Mouse (Mus musculus) small intestine, adult 2 months (tissue): ENCODE results near the gene Pfn1. TPM values are rescaled to one million over a fixed set of nuclear protein-coding genes. Genes with fewer than 3 reads are reported as not detected.

ENCODE experiments used
- H3K27ac ChIP-seq: fragments of 200-500 bp; 2 replicates; pipeline ENCODE4 v1.5.1; 2012; ENCODE audit warnings: low read depth, low read length, control low read depth, inconsistent platforms; ENCODE audit not compliant: insufficient read depth
- H3K27me3 ChIP-seq: fragments of 200-500 bp; 2 replicates; pipeline ENCODE4 v1.6.1; 2012; ENCODE audit warnings: mild to moderate bottlenecking, moderate library complexity, low read length, inconsistent platforms; ENCODE audit not compliant: control insufficient read depth, insufficient read depth
- H3K36me3 ChIP-seq: fragments of 200-500 bp; 2 replicates; pipeline ENCODE4 v1.6.1; 2012; ENCODE audit warnings: mild to moderate bottlenecking, low read length, control low read depth, inconsistent platforms; ENCODE audit not compliant: control insufficient read depth, insufficient read depth
- H3K4me1 ChIP-seq: fragments of 200-500 bp; 2 replicates; pipeline ENCODE4 v1.6.1; 2012; ENCODE audit warnings: low read length, inconsistent platforms, mixed read lengths; ENCODE audit not compliant: control insufficient read depth, insufficient read depth, insufficient read length
- H3K4me3 ChIP-seq: fragments of 200-500 bp; 2 replicates; pipeline ENCODE4 v1.5.1; 2012; ENCODE audit warnings: low read depth, mild to moderate bottlenecking, control low read depth, inconsistent platforms, low read length, moderate library complexity
- CTCF ChIP-seq: fragments of 200-500 bp; IDR thresholded peaks from 2 replicates; pipeline ENCODE4 v1.5.1; 2012; ENCODE audit warnings: low read depth, mild to moderate bottlenecking, control low read depth, inconsistent platforms, low read length, moderate library complexity, mixed read lengths; ENCODE audit not compliant: insufficient replicate concordance, insufficient read length; ENCODE audit errors: extremely low read depth
- POLR2A ChIP-seq: fragments of 200-500 bp; IDR thresholded peaks from 2 replicates; pipeline ENCODE4 v1.6.1; 2012; ENCODE audit warnings: low read depth, mild to moderate bottlenecking, control low read depth, inconsistent platforms, low read length, moderate library complexity
- WGBS: fragments of 180-500 bp; shearing (Covaris S2); methylation state at CpG from one replicate; pipeline ENCODE4 v1.1.7; 2018; 5-methylcytosine and 5-hydroxymethylcytosine counted together
- polyA plus RNA-seq: library from polyadenylated mRNA; depleted of rRNA; stranded (reverse); fragments of >200 nt; gene quantifications from 2 replicates; pipeline ENCODE4 v1.2.3, GENCODE M21; 2012

The Pfn1 gene
- polyA plus RNA-seq, 1 experiment = 5,668 TPM

- 95% methylated on average over 8 of the region's 8 CpGs for WGBS
- Histone ChIP-seq H3K27me3 (no peaks in the 10 kb centered on the region), H3K4me3 (no peak overlapping the region)
Measured at GRCm38 (mm10) chr11:70644564-70645103, 9.8 kb downstream of the Pfn1 start.

DNA sequence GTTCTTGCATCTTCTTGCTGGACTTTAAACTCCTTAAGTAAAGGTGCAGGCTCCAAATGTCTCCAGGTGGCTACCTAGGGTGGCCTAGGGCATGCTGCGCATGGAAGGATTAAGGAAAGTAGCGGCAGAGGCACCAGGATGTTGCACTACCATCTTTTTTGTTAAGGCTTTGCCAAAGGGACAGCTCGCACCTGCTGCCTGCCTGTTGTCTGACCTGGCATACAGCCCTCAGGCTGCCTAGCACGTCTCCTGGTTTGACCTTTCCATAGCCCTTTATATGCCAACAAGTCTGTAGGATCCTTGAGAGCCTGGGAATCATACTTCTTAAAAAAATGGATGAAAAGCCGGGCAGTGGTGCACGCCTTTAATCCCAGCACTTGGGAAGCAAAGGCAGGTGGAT, 11.4 kb downstream of the Pfn1 start:
- H3K36me3 ChIP-seq = peaks cover 20% of the 10 kb centered on the region
- TF ChIP-seq CTCF (no peak), POLR2A (no peak)
- no peak overlapping the region for H3K27ac ChIP-seq
- no peak overlapping the region for H3K4me3 ChIP-seq
- peaks cover 6% of the 10 kb centered on the region; the same call in 1 of the 2 replicates for H3K4me1 ChIP-seq
- WGBS = 83% methylated on average over 6 of the region's 6 CpGs
- no peaks in the 10 kb centered on the region for H3K27me3 ChIP-seq

More at GRCm38 (mm10) chr11:70644564-70645103, 9.8 kb downstream of the Pfn1 start:
- Histone ChIP-seq H3K27ac (no peak overlapping the region), H3K4me1 (peaks cover 14% of the 10 kb centered on the region; the same call in 1 of the 2 replicates), H3K36me3 (peaks cover 28% of the 10 kb centered on the region)
- TF ChIP-seq POLR2A (no peak), CTCF (no peak)

DNA sequence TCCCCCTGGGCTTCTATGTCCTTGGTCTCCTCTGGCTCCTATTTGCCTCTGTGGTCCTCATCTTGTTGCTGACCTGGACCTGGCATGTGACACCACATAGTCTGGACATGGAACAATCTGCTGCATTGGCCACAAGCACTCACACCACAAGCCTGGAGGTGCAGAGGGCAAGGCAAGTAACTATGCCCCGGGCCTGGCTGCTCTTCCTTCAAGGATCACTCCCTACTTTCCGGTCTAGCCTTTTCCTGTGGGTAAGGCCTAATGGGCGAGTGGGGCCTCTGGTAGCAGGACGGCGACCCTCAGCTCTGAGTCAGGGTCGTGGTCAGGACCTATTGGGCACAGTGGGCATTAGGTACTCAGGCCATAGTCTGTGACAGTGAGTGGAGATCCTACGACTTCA, 13.2 kb downstream of the Pfn1 start:
- H3K4me3 ChIP-seq = no peak overlapping the region
- 80% methylated on average over 7 of the region's 7 CpGs for WGBS
- H3K27me3 ChIP-seq = no peaks in the 10 kb centered on the region
- peaks cover 6% of the 10 kb centered on the region; the same call in 1 of the 2 replicates for H3K4me1 ChIP-seq
- H3K27ac ChIP-seq = no peak overlapping the region
- H3K36me3 ChIP-seq = peaks cover 20% of the 10 kb centered on the region
- TF ChIP-seq POLR2A = no peak
- no peak for TF ChIP-seq CTCF

DNA sequence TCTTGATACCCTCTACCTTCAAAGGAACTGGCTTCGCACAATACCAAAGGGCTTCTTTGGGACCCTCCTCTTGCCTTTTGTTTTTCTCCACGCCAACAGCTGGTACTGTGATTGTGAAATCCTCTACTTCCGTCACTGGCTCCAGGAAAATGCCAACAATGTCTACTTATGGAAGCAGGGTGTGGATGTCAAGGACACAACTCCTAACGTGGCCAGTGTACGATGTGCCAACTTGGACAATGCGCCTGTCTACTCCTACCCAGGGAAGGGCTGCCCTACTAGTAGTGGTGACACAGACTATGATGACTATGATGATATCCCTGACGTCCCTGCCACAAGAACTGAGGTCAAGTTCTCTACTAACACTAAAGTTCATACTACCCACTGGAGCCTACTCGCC, 14.5 kb downstream of the Pfn1 start:
- WGBS = 62% methylated on average over 8 of the region's 8 CpGs
- Histone ChIP-seq H3K27ac (no peak overlapping the region), H3K4me3 (no peak overlapping the region), H3K27me3 (no peaks in the 10 kb centered on the region), H3K36me3 (peaks cover 11% of the 10 kb centered on the region), H3K4me1 (no peaks in the 10 kb centered on the region)
- TF ChIP-seq CTCF = no peak
- TF ChIP-seq POLR2A = no peak

DNA sequence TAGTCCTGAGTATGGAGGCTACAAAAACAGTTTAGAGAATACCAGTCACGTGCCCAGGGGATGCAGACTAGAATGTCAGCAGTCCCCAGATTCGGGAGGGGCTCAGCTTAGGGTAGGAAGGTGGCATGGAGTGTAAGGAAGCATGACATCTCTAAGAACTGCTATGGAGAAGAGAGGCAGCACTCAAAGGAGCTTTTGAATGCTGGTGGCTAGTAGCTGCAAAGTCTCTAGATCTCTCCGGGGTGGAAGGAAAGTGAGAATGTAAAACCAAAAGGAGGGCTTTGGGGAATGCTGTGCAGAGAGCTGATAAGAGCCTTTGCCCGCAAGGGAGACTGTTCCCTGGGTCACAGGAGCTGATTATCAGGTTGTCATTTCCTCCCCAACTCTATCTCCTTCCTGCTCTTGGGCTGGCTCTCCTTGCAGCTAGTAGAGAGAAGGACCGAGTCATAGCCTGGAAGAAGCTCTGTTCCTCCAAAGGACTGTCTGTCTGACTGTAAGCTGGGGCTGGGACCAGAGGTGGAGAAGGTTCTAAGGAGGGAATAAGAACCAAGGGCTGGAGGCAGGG, 15.6 kb downstream of the Pfn1 start, which contains the start of gene Gp1ba:
Gene Gp1ba, plus strand, starts transcription at position 409 of the 565 bp plus-strand sequence.
- Histone ChIP-seq H3K4me3 (no peak within 1 kb of the TSS), H3K4me1 (no peaks in the 10 kb centered on the region), H3K27me3 (no peaks in the 10 kb centered on the region), H3K27ac (no peak within 1 kb of the TSS), H3K36me3 (peaks cover 3% of the 10 kb centered on the region; the same call in 1 of the 2 replicates)
- TF ChIP-seq POLR2A = no peak
- WGBS = 14% methylated on average over 5 of the region's 5 CpGs

DNA sequence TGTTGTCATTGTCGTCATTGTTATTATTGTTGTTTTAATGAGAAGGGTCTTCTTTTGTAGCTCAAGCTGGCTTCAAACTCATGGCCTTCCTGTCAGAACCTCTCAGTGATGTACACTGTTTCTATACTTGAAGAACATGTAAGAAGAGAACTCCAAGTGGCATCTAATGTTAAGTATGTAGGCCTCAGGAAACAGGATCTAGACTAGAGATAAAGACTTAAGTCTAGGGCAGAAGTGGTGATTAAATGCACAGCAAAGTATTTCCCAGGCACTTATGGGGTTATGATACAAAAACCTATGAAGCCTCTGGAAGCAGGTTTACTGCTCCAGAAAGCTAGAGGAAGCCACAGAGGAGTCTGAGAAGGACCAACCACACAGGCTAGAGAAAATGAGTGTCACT, 16.2 kb downstream of the Pfn1 start:
- WGBS = 85% methylated on average over 1 of the region's 1 CpGs
- H3K36me3 ChIP-seq = peaks cover 3% of the 10 kb centered on the region; the same call in 1 of the 2 replicates
- no peak overlapping the region for H3K4me3 ChIP-seq
- no peaks in the 10 kb centered on the region for H3K27me3 ChIP-seq
- no peak overlapping the region for H3K27ac ChIP-seq
- no peak for TF ChIP-seq POLR2A
- TF ChIP-seq CTCF = no peak
- no peaks in the 10 kb centered on the region for H3K4me1 ChIP-seq

GRCm38 (mm10) chr11:70637764-70638163, 16.7 kb downstream of the Pfn1 start:
- no peaks in the 10 kb centered on the region for H3K36me3 ChIP-seq
- no peaks in the 10 kb centered on the region for H3K27me3 ChIP-seq
- TF ChIP-seq CTCF (no peak), POLR2A (no peak)
- H3K4me1 ChIP-seq = no peaks in the 10 kb centered on the region
- H3K27ac ChIP-seq = no peak overlapping the region
- no peak overlapping the region for H3K4me3 ChIP-seq
- 97% methylated on average over 1 of the region's 1 CpGs for WGBS

DNA sequence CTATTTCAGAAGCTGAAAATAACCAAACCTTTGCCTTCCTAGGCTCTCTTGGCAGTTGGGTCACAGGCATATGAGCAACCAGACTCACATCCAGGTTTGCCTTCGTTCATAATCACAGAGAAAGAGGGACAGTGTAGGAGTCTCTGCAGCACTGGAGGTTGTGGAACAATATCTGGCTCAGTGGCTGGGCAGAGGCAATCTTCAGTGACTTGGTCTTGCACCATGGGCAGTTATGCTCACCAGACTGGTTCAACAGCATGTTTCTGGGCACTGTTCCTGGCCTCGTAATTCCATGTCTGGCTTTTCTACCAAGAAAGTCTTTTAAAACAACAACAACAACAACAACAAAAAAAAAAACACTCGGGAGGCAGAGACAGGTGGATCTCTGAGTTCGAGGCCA, 18.8 kb downstream of the Pfn1 start:
- H3K27me3 ChIP-seq = no peaks in the 10 kb centered on the region
- H3K4me3 ChIP-seq = no peak overlapping the region
- H3K27ac ChIP-seq = no peak overlapping the region
- 69% methylated on average over 4 of the region's 4 CpGs for WGBS
- no peaks in the 10 kb centered on the region for H3K36me3 ChIP-seq
- TF ChIP-seq CTCF = no peak
- TF ChIP-seq POLR2A = no peak
- H3K4me1 ChIP-seq = no peaks in the 10 kb centered on the region
